Comparison of ENCODE assay signal across 8 mouse cellular contexts in genomic region chr8:84997649-84998295, GRCm38 (mm10). TPM values are rescaled to one million over a fixed set of nuclear protein-coding genes. Genes with fewer than 3 reads are reported as not detected.
DNase-seq lines count a peak whose midpoint lies in the region; ATAC-seq and TF ChIP-seq lines count a peak whose summit lies in the region.

No protein-coding gene starts in this region.

- peak overlapping the region; percentile 30; the same call in 1 of the 2 replicates for H3K9ac ChIP-seq in forebrain, embryonic 15.5 days (replicated peaks)
- peak overlapping the region; percentile 42; the same call in 1 of the 2 replicates for H3K9ac ChIP-seq in lung, embryonic 16.5 days (ENCODE audit: low read length)

- peak overlapping the region; percentile 43; the same call in 1 of the 2 replicates for H3K27ac ChIP-seq in forebrain, embryonic 15.5 days (replicated peaks)
- H3K27ac ChIP-seq in lung, embryonic 16.5 days (ENCODE audit: low read length) = no peak overlapping the region

- H3K4me1 ChIP-seq in G1E (ENCODE audit: insufficient read depth, low read depth, low read length) = peaks cover 17% of the 10 kb centered on the region
- H3K4me1 ChIP-seq in forebrain, embryonic 15.5 days = peaks cover 8% of the 10 kb centered on the region
- H3K4me1 ChIP-seq in lung, embryonic 16.5 days (replicated peaks; ENCODE audit: control insufficient read depth, insufficient read depth, low read length) = no peaks in the 10 kb centered on the region

- peak overlapping the region; percentile 30 for H3K4me2 ChIP-seq in forebrain, embryonic 15.5 days (replicated peaks)
- H3K4me2 ChIP-seq in lung, embryonic 16.5 days (ENCODE audit: low read depth, low read length) = 0 out of 2 replicates have a peak overlapping the region, but pooled peaks have one; percentile 4

- H3K4me3 ChIP-seq in G1E (ENCODE audit: low read depth, low read length) = peak overlapping the region; percentile 36; the same call in 1 of the 2 replicates
- H3K4me3 ChIP-seq in forebrain, embryonic 15.5 days = peak overlapping the region; percentile 12; the same call in 1 of the 2 replicates
- H3K4me3 ChIP-seq in lung, embryonic 16.5 days (ENCODE audit: low read length) = no peak overlapping the region

- peak; percentile 78 for DNase-seq in G1E (ENCODE audit: low spot score)
- DNase-seq in cerebellum, adult 11 months = peak; percentile 93
- DNase-seq in heart, postnatal 25 days (ENCODE audit: low spot score) = peak; percentile 69
- DNase-seq in layer of hippocampus, adult 8-10 months (ENCODE audit: low spot score in 2 of 2) = peak; percentile 86 to 92
- DNase-seq in ovary, postnatal 36 days (ENCODE audit: low spot score) = peak; percentile 86
- peak; percentile 95 for DNase-seq in thymus, postnatal 25 days

- peaks cover 67% of the 10 kb centered on the region for H3K36me3 ChIP-seq in G1E (replicated peaks)
- H3K36me3 ChIP-seq in forebrain, embryonic 15.5 days = peaks cover 6% of the 10 kb centered on the region; the same call in 1 of the 2 replicates
- H3K36me3 ChIP-seq in lung, embryonic 16.5 days (ENCODE audit: control insufficient read depth, insufficient read depth, low read length) = no peaks in the 10 kb centered on the region

- no peaks in the 10 kb centered on the region for H3K9me3 ChIP-seq in G1E (replicated peaks)
- H3K9me3 ChIP-seq in forebrain, embryonic 15.5 days = no peaks in the 10 kb centered on the region
- H3K9me3 ChIP-seq in lung, embryonic 16.5 days (ENCODE audit: control insufficient read depth, low read length) = no peaks in the 10 kb centered on the region

- intact Hi-C loops in heart, postnatal 25 days (cut with DNase I) = loop anchor here (2.0 to 5.0 kb wide), 2 partner anchors 35 to 69 kb away; no protein-coding TSS in a partner anchor

- 2% methylated on average over 19 of the region's 19 CpGs for WGBS in forebrain, embryonic 15.5 days
- 10% methylated on average over 19 of the region's 19 CpGs for WGBS in lung, embryonic 16.5 days

- ATAC-seq in G1E (ENCODE audit: extremely low read depth, insufficient number of reproducible peaks, low FRiP score, poor library complexity, severe bottlenecking) = peak; percentile 68
- peak; percentile 77 for ATAC-seq in forebrain, embryonic 15.5 days (replicated peaks)
- ATAC-seq in lung, embryonic 16.5 days (ENCODE audit: low read depth) = peak; percentile 65

- H3K27me3 ChIP-seq in G1E (ENCODE audit: insufficient read depth, low read length) = no peaks in the 10 kb centered on the region
- H3K27me3 ChIP-seq in forebrain, embryonic 15.5 days = no peaks in the 10 kb centered on the region
- H3K27me3 ChIP-seq in lung, embryonic 16.5 days (ENCODE audit: control insufficient read depth, insufficient read depth, low read depth, low read length) = no peaks in the 10 kb centered on the region; the same call in 1 of the 2 replicates

- peak; percentile 77 for TF ChIP-seq CTCF in G1E (IDR thresholded peaks at IDR 0.05; ENCODE audit: low read depth, low read length)

RNA-seq across cellular contexts. Expression of gene Hook2, which starts 7.4 kb away (rescaled TPM):
- total RNA-seq in G1E (2014; fragmentation: Nextera tagmentation) (2.7 and 3.4 TPM in 2 replicates), G1E (2017) (7.9 and 8.2 TPM in 2 replicates)
- 12.2 and 12.7 TPM in 2 replicates for polyA plus RNA-seq in G1E (2012)
- polyA plus RNA-seq in forebrain, embryonic 15.5 days (2015; fragmentation: Nextera tagmentation; extraction: Ambion mirVana) = 28.0 and 29.7 TPM in 2 replicates
- 1 to 10 TPM; 2.0 to 2.1 TPM for total RNA-seq in heart, postnatal 25 days (2021)
- total RNA-seq in layer of hippocampus, adult 8-10 months (2022) = 10 to 100 TPM; 10.9 to 11.6 (median 11.3) TPM
- 24.2 and 27.2 TPM in 2 replicates for polyA plus RNA-seq in lung, embryonic 16.5 days (2015; fragmentation: Nextera tagmentation; extraction: Ambion mirVana)

RNA-seq across cellular contexts. Expression of gene Best2, which starts 16.6 kb away (rescaled TPM):
- total RNA-seq in G1E (2014; fragmentation: Nextera tagmentation) (not detected in 2 replicates), G1E (2017) (0.12 TPM in 1 of 2 replicates, not detected in the other)
- polyA plus RNA-seq in G1E (2012) = not detected in 2 replicates
- polyA plus RNA-seq in forebrain, embryonic 15.5 days (2015; fragmentation: Nextera tagmentation; extraction: Ambion mirVana) = not detected in 2 replicates
- total RNA-seq in heart, postnatal 25 days (2021) = not detected
- total RNA-seq in layer of hippocampus, adult 8-10 months (2022) = not detected
- polyA plus RNA-seq in lung, embryonic 16.5 days (2015; fragmentation: Nextera tagmentation; extraction: Ambion mirVana) = not detected in 2 replicates

RNA-seq across cellular contexts. Expression of gene Junb, which starts 19.3 kb away (rescaled TPM):
- 25.6 and 38.5 TPM in 2 replicates for total RNA-seq in G1E (2014; fragmentation: Nextera tagmentation)
- total RNA-seq in G1E (2017) = 23.8 and 33.6 TPM in 2 replicates
- polyA plus RNA-seq in G1E (2012) = 66.8 and 78.5 TPM in 2 replicates
- polyA plus RNA-seq in forebrain, embryonic 15.5 days (2015; fragmentation: Nextera tagmentation; extraction: Ambion mirVana) = 7.6 TPM in 2 replicates
- total RNA-seq in heart, postnatal 25 days (2021) = 10 to 100 TPM; 13.8 to 17.2 TPM
- 10 to 100 TPM; 61.1 to 79.5 (median 75.6) TPM for total RNA-seq in layer of hippocampus, adult 8-10 months (2022)
- 13.7 and 15.5 TPM in 2 replicates for polyA plus RNA-seq in lung, embryonic 16.5 days (2015; fragmentation: Nextera tagmentation; extraction: Ambion mirVana)

RNA-seq across cellular contexts. Expression of gene Asna1, which starts 27.3 kb away (rescaled TPM):
- total RNA-seq in G1E (2014; fragmentation: Nextera tagmentation) (83.6 and 104 TPM in 2 replicates), G1E (2017) (110 and 139 TPM in 2 replicates)
- 103 and 136 TPM in 2 replicates for polyA plus RNA-seq in G1E (2012)
- 152 and 154 TPM in 2 replicates for polyA plus RNA-seq in forebrain, embryonic 15.5 days (2015; fragmentation: Nextera tagmentation; extraction: Ambion mirVana)
- 10 to 100 TPM; 65.0 to 67.4 TPM for total RNA-seq in heart, postnatal 25 days (2021)
- total RNA-seq in layer of hippocampus, adult 8-10 months (2022) = 100 to 1,000 TPM; 118 to 124 (median 122) TPM
- 121 and 122 TPM in 2 replicates for polyA plus RNA-seq in lung, embryonic 16.5 days (2015; fragmentation: Nextera tagmentation; extraction: Ambion mirVana)

RNA-seq across cellular contexts. Expression of gene Rnaseh2a, which starts 28.2 kb away (rescaled TPM):
- total RNA-seq in G1E (2014; fragmentation: Nextera tagmentation) = 162 and 174 TPM in 2 replicates
- 94.1 and 132 TPM in 2 replicates for total RNA-seq in G1E (2017)
- polyA plus RNA-seq in G1E (2012) = 477 and 636 TPM in 2 replicates
- polyA plus RNA-seq in forebrain, embryonic 15.5 days (2015; fragmentation: Nextera tagmentation; extraction: Ambion mirVana) = 96.4 and 98.5 TPM in 2 replicates
- 10 to 100 TPM; 45.2 to 48.2 TPM for total RNA-seq in heart, postnatal 25 days (2021)
- 10 to 100 TPM; 36.2 to 46.2 (median 41.2) TPM for total RNA-seq in layer of hippocampus, adult 8-10 months (2022)
- polyA plus RNA-seq in lung, embryonic 16.5 days (2015; fragmentation: Nextera tagmentation; extraction: Ambion mirVana) = 114 and 119 TPM in 2 replicates
